Mouse (Mus musculus): ENCODE data around the gene Syne3. TPM values are rescaled to one million over a fixed set of nuclear protein-coding genes. Genes with fewer than 3 reads are reported as not detected.

The Syne3 gene
- polyA plus RNA-seq (2017; shearing (Covaris generic)): 1 to 10 TPM; 6.2 to 9.8 TPM

DNA sequence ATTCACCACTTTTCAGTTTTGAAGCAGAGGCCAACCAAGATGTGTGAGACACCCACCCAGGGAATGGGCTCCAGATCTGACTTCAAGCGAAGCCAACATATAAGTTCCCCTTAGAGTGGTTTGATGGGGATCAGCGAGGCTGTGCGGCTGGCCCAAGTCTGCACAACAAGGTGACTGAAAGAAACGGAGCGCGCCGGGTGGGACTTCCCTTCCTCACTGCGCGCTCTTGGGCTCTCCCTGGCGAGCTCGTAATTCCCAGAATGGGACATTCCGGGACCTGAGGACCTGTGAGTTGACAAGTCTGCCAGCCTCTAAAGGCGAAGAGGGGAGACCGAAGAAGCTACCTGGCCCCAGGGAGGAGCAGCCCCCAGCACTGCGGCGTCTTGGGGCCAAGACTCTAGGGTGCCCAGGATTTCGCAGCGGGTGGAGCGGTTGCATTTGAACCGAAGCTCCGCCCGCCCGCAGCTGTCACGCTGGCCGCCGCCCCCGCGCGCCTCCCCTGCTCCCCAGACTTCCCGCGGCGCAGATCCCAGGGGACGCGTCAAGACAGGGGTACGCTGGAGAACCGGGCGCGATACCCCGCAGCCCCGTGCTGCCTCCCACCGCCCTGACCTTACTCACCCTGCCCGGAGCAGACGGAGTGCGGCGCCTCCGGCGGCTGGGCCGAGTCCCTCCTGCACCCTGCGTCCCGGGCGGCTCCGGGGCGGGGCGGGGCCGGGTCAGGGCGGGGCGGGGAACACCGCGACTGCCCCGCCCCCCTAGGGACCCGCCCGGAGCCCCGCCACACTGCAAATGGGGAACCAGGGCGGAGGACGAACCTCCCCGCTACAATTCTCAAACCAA is at the start of gene Syne3:
Gene Syne3 (minus strand): TSS at position 440 of the 843 bp plus-strand sequence.

DNA sequence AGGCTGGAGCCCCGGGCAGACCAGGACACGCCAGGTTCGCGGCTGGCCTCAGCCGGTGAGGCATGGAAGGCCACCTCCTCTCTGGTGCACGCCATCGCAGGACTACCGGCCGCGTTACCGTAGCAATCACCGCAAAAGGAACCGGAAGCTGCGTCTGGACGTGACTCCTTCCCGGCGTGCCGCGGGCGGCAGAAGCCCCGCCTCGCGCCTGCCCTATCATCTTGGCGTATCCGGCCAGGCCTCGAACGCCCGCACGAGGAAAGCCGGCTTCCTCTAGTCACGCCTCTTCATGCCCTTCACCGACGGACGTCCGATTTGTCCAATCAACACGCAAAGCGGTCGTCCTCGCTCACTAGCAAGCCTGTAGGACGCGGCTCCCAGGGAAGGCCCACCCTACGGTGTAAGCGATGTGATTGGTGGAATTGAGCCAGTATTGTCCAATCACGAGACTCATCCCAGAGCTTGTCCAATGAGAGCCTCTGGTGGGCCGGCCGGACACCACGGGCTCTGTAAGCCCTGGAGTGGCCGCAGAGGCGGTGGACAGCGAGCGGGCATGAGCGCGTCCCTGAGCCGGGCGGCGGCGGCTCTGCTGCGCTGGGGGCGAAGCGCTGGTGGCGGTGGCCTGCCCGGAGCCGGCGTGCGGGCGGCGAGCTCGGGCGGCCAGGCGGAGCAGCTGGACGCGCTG is 22.7 kb upstream of the Syne3 start, which contains the start of gene Glrx5:
Gene Glrx5 (plus strand): TSS at position 542 of the 685 bp plus-strand sequence.

Other genes starting within 250 kb of the Syne3 start
- under 1 TPM; 0.08 to 0.81 TPM for gene Clmn, start 144.7 kb downstream of the Syne3 start, polyA plus RNA-seq (2017; shearing (Covaris generic))
- gene Glrx5, start 22.9 kb upstream of the Syne3 start, polyA plus RNA-seq (2017; shearing (Covaris generic)): 10 to 100 TPM; 86.0 to 97.7 TPM
- gene Tcl1b2, start 136.2 kb upstream of the Syne3 start, polyA plus RNA-seq (2017; shearing (Covaris generic)): not detected
- not detected for gene Tcl1b1, start 149.9 kb upstream of the Syne3 start, polyA plus RNA-seq (2017; shearing (Covaris generic))
- under 1 TPM in 1 of 2 experiments, not detected in 1; 0.36 TPM for gene Tcl1b5, start 166.5 kb upstream of the Syne3 start, polyA plus RNA-seq (2017; shearing (Covaris generic))
- not detected for gene Tcl1b3, start 181.2 kb upstream of the Syne3 start, polyA plus RNA-seq (2017; shearing (Covaris generic))
- under 1 TPM in 1 of 2 experiments, not detected in 1; 0.51 TPM for gene Tcl1b4, start 192.1 kb upstream of the Syne3 start, polyA plus RNA-seq (2017; shearing (Covaris generic))
- gene Tcl1, start 213.0 kb upstream of the Syne3 start, polyA plus RNA-seq (2017; shearing (Covaris generic)): under 1 TPM in 1 of 2 experiments, not detected in 1; 0.75 TPM

Data from inflammation-experienced regulatory T-cells (primary cell).